Mouse (Mus musculus): ENCODE data around the gene Pdcd4. TPM values are rescaled to one million over a fixed set of nuclear protein-coding genes. Genes with fewer than 3 reads are reported as not detected.

Gene Pdcd4
- polyA plus RNA-seq, 1 experiment from 2014 or later, result 101 TPM

- POLR2A ChIA-PET, result no interaction called here
- DNase-seq (ENCODE audit: low read depth, low spot score), result no peak
- CTCF ChIA-PET, result no interaction called here
- H3K27me3 ChIP-seq, result no peaks in the 10 kb centered on the region
- no peak for ATAC-seq
- in situ Hi-C loops (cut with MboI; ENCODE audit: low pct_unique_long_range_greater_than_20kb), result no loop called here
- no peak for TF ChIP-seq CTCF (IDR thresholded peaks at IDR 0.05)
Measured at GRCm38 (mm10) chr19:53871502-53871901, 20.5 kb upstream of the Pdcd4 start.

GRCm38 (mm10) chr19:53872994-53873713 lies 18.9 kb upstream of the Pdcd4 start:
- ChIA-PET POLR2A (no interaction called here), CTCF (no interaction called here)
- no peak for TF ChIP-seq CTCF (IDR thresholded peaks at IDR 0.05)
- ATAC-seq (no peak), DNase-seq (ENCODE audit: low read depth, low spot score) (no peak)
- in situ Hi-C loops (cut with MboI; ENCODE audit: low pct_unique_long_range_greater_than_20kb), result no loop called here
- no peaks in the 10 kb centered on the region for H3K27me3 ChIP-seq

- TF ChIP-seq CTCF (IDR thresholded peaks at IDR 0.05), result no peak
Measured at GRCm38 (mm10) chr19:53875246-53875645, 16.8 kb upstream of the Pdcd4 start.

GRCm38 (mm10) chr19:53877779-53878178 lies 14.3 kb upstream of the Pdcd4 start:
- in situ Hi-C loops (cut with MboI; ENCODE audit: low pct_unique_long_range_greater_than_20kb), result no loop called here
- POLR2A ChIA-PET, result no interaction called here
- ATAC-seq, result no peak
- CTCF ChIA-PET, result interaction anchor here (1.2 to 1.8 kb wide), 4 partner anchors 10 to 26 kb away, joined by 3 read pairs; no protein-coding TSS in a partner anchor
- TF ChIP-seq CTCF (IDR thresholded peaks at IDR 0.05), result no peak
- DNase-seq (ENCODE audit: low read depth, low spot score), result no peak
- peaks cover 12% of the 10 kb centered on the region for H3K27me3 ChIP-seq

More at GRCm38 (mm10) chr19:53875246-53875645, 16.8 kb upstream of the Pdcd4 start:
- no peaks in the 10 kb centered on the region for H3K27me3 ChIP-seq
- DNase-seq (ENCODE audit: low read depth, low spot score) (no peak), ATAC-seq (no peak)
- in situ Hi-C loops (cut with MboI; ENCODE audit: low pct_unique_long_range_greater_than_20kb), result no loop called here
- CTCF ChIA-PET, result no interaction called here
- POLR2A ChIA-PET, result no interaction called here

DNA sequence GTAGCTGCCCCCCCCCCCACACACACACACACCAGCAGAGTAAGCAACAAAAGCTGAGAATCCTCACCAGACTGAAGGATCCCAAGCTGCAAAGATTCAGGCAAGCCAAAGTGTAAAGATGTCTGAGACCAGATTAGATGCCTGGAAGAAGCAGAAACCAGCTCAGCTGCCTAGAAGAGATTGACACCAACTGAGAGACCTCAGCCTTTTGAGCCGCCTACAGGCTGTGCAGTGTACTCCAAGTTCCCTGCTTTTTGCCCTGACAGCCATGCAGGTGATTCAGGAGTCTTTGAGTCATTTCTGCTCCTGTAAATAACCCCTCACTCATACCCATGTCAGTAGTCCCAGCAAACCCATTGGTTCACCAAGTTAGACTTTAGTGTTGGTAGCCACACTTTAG lies 11.6 kb upstream of the Pdcd4 start:
- ATAC-seq (no peak), DNase-seq (ENCODE audit: low read depth, low spot score) (no peak)
- TF ChIP-seq CTCF (IDR thresholded peaks at IDR 0.05), result no peak
- peaks cover 18% of the 10 kb centered on the region for H3K27me3 ChIP-seq
- POLR2A ChIA-PET, result interaction anchor here (0.6 kb wide), 1 partner anchor 14 kb away, joined by 3 read pairs; no protein-coding TSS in a partner anchor
- CTCF ChIA-PET, result no interaction called here
- in situ Hi-C loops (cut with MboI; ENCODE audit: low pct_unique_long_range_greater_than_20kb), result no loop called here

DNA sequence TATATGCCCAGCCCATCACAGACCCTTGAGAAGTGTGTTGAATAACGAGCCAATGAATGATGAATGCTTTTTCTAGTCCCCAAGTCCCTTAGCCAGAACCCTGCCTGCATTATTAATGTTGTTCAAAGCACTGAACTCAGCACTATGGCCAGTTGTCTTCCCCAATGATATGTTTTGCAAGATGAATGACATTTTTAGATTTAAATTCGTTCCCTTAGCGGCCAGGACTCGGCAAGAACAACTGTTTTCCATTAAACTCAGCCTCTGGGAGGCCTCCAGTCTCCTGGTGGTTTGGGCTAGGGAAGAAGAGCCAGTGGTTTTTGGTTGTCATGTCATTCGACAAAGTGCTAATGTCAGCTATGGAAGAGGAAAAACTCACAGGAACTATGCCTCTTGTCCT lies 10.2 kb upstream of the Pdcd4 start:
- CTCF ChIA-PET, result no interaction called here
- H3K27me3 ChIP-seq, result peaks cover 18% of the 10 kb centered on the region
- ATAC-seq (no peak), DNase-seq (ENCODE audit: low read depth, low spot score) (no peak)
- in situ Hi-C loops (cut with MboI; ENCODE audit: low pct_unique_long_range_greater_than_20kb), result no loop called here
- POLR2A ChIA-PET, result no interaction called here
- no peak for TF ChIP-seq CTCF (IDR thresholded peaks at IDR 0.05)

GRCm38 (mm10) chr19:53885450-53885849 lies 6.6 kb upstream of the Pdcd4 start:
- ATAC-seq, result no peak
- ChIA-PET POLR2A (interaction anchor here (1.0 kb wide), 1 partner anchor 17 kb away, joined by 4 read pairs; no protein-coding TSS in a partner anchor), CTCF (interaction anchor here (1.6 kb wide), 1 partner anchor 10 kb away, joined by 4 read pairs; no protein-coding TSS in a partner anchor)
- in situ Hi-C loops (cut with MboI; ENCODE audit: low pct_unique_long_range_greater_than_20kb), result no loop called here
- H3K27me3 ChIP-seq, result peaks cover 21% of the 10 kb centered on the region
- no peak for DNase-seq (ENCODE audit: low read depth, low spot score)
- no peak for TF ChIP-seq CTCF (IDR thresholded peaks at IDR 0.05)

DNA sequence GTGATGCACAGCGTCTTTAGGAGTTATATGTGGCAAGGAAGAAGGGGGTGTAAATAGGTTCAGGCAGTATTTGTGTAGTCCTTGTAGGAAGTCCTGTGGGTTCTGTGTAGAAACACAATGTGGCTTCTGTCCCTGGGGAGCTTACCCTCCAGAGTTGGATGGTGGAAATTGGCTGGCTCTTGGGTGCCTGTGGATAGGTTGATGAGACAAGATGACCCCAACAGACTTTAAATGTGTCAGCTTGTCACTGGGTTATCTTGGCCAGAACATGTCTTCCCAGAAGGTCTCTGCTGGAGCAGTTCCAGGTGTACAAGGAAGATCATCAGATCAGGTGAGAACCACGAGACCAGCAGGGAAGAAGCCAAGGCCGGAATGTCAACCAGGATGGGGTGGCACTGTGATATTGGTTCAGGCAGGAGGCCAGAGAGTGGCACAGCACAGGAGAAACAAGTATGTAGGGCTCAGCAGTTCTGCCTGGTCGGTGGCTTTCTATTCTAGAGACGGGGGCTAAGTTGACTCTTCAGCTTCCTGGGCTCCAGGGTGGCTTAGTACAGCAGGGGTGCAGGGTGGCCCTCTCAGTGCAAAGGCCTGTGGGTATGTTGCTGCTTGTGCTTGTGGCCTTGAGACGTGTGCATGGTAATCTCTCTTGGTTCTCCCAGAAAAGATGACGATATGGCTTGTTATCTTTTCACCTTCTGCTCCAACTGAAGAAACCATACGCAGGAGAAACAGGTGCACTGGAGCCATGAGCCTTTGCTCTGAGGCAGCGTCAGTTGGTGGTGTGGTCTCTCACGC lies 5.3 kb upstream of the Pdcd4 start:
- no peak for DNase-seq (ENCODE audit: low read depth, low spot score)
- H3K27me3 ChIP-seq, result peaks cover 16% of the 10 kb centered on the region
- in situ Hi-C loops (cut with MboI; ENCODE audit: low pct_unique_long_range_greater_than_20kb), result no loop called here
- TF ChIP-seq CTCF (IDR thresholded peaks at IDR 0.05), result no peak
- POLR2A ChIA-PET, result interaction anchor here (0.6 kb wide), 1 partner anchor 33 kb away, joined by 3 read pairs; no protein-coding TSS in a partner anchor
- no peak for ATAC-seq
- CTCF ChIA-PET, result interaction anchor here (1.2 to 1.6 kb wide), 2 partner anchors 9 kb away, joined by 3 to 4 read pairs; no protein-coding TSS in a partner anchor

DNA sequence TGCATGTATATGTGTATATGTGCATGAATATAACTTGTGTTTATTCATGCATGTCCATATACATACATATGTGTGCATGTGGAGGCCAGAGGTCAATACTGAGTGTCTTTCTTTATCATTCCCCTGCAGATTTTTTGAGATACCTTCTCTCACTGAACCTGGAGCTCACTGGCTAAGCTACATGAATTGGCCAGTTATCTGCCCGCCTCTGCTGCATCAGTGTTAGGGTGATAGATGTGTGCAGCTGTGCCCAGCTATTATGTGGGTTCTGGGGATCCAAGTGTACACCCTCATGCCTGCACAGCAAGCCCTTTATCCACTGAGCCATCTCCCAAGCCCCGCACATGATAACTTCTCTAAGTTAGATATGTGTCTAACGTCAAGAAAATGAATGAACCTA lies 4.2 kb upstream of the Pdcd4 start:
- DNase-seq (ENCODE audit: low read depth, low spot score) (no peak), ATAC-seq (no peak)
- H3K27me3 ChIP-seq, result peaks cover 9% of the 10 kb centered on the region
- TF ChIP-seq CTCF (IDR thresholded peaks at IDR 0.05), result no peak
- ChIA-PET CTCF (interaction anchor here (1.2 kb wide), 1 partner anchor 10 kb away, joined by 3 read pairs; no protein-coding TSS in a partner anchor), POLR2A (no interaction called here)
- in situ Hi-C loops (cut with MboI; ENCODE audit: low pct_unique_long_range_greater_than_20kb), result no loop called here

- DNase-seq (ENCODE audit: low read depth, low spot score), result no peak
- H3K27me3 ChIP-seq, result peaks cover 6% of the 10 kb centered on the region
Measured at GRCm38 (mm10) chr19:53888331-53888730, 3.7 kb upstream of the Pdcd4 start.

GRCm38 (mm10) chr19:53889555-53889954 lies 2.5 kb upstream of the Pdcd4 start:
- ChIA-PET POLR2A (no interaction called here), CTCF (interaction anchor here (1.2 kb wide), 1 partner anchor 21 kb away, joined by 3 read pairs; no protein-coding TSS in a partner anchor)
- TF ChIP-seq CTCF (IDR thresholded peaks at IDR 0.05), result no peak
- no peak for ATAC-seq
- peaks cover 3% of the 10 kb centered on the region for H3K27me3 ChIP-seq
- no peak for DNase-seq (ENCODE audit: low read depth, low spot score)
- in situ Hi-C loops (cut with MboI; ENCODE audit: low pct_unique_long_range_greater_than_20kb), result no loop called here

More at GRCm38 (mm10) chr19:53888331-53888730, 3.7 kb upstream of the Pdcd4 start:
- in situ Hi-C loops (cut with MboI; ENCODE audit: low pct_unique_long_range_greater_than_20kb), result no loop called here
- no peak for ATAC-seq
- ChIA-PET POLR2A (no interaction called here), CTCF (interaction anchor here (1.2 kb wide), 1 partner anchor 10 kb away, joined by 3 read pairs; no protein-coding TSS in a partner anchor)
- no peak for TF ChIP-seq CTCF (IDR thresholded peaks at IDR 0.05)
